Mouse (Mus musculus): ENCODE data around the gene Ociad1. TPM values are rescaled to one million over a fixed set of nuclear protein-coding genes. Genes with fewer than 3 reads are reported as not detected.

Ociad1 gene
- 100 to 1,000 TPM; 128 to 159 TPM for polyA plus RNA-seq (2017; shearing (Covaris generic))

DNA sequence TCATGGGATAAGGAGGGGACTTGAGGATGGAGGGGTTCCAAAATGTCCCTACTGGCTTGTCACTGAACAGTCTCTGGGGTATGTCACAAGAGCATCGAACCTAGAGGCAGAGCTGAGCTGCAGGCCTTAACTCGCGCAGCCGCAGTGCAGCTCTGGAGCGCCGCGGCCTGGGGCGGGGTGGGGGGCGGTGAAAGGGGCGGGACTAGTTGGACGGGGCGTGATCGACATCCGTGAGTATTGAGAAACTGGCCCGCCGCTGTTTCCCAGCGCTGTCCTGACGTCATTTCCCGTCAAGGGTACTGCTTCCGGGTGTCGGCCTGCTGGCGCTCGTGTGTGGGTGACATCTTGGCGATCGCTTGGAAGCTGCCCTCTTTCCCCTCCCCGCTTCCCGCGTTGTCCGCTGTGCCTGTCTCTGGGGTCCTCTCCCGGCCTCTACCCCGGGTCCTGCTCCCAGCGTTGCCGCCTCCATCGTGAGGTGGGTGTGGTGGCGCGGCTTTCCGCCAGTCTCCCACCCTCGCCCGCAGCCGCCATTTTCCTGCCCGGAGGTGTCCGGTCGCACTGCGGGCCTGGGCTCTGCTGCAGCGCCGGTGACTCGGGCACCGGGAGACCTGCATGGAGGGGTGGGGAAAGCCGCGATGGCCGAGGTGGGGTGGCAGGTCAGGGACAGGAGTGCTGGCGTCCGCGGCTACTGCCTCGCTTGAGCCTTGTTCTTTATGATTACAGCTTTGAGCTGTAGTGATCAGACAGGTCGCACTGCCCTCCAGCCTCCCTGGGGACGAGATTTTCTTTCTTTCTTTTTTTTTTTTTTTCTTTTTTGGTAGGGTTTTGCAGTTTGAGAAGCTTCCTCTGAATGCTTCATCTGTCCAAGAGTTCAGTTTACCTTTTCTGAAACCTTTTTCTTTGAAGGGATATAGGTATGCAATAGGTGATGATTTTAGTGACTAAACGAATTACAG, at the start of gene Ociad1:
Gene Ociad1 (plus strand): TSS at position 283 of the 956 bp plus-strand sequence.
- peak; percentile 99 for ATAC-seq

DNA sequence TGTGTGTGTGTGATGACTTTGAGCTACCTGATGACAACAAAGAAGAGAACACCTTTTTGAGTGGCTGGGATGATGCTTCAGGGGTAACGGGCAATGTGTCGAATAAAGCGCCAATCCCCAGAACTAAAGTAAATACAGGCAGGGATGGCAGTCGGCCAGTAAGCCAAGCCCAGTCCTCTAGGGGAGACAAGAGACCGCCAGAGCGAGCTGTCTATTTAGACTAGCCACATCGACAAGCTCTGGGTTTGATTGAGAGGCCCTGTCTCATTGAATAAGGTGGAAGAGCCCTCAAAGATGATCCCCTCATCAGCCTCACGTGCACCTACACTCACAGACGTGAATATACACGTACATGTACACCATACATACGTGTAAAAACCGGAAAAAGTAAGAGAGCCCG, 48.2 kb upstream of the Ociad1 start:
- ATAC-seq: no peak

DNA sequence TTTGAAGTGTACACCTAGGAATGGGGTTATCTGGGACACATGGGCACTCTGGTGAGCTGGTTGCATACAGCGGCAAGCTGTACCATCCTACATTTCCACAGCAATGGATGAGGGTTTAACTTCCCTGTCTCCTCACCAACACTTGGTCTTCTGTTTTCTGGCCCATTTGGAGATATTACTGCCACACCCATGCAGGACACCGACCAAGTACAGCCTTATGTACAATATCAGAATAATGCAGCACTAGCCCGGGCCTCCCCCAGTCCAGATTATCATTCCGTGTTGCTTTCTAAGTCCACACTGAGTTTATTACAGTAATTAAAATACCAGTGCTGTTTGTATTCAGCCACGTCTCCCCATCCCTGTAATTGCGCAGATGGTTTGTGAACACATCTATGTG, 46.2 kb upstream of the Ociad1 start:
- ATAC-seq: no peak

DNA sequence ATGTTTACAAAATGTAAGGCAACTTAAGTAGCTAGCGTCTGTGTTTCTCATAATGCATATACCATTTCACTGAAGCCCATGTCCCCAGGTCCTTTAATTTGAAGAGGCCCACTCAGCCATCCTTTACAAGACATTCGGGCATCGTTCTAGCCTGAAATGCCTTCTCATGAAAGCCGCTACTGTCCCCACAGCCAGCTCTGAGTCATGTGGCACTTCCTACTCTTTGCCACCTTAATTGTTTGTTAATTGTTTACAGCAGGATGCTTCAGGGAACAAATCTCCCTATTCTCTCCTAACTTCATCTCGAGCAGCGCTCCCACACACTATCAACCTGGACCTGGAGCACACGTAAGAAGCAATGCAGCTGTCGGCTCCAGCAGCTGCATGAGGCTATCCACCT, 44.4 kb upstream of the Ociad1 start:
- no peak for ATAC-seq

DNA sequence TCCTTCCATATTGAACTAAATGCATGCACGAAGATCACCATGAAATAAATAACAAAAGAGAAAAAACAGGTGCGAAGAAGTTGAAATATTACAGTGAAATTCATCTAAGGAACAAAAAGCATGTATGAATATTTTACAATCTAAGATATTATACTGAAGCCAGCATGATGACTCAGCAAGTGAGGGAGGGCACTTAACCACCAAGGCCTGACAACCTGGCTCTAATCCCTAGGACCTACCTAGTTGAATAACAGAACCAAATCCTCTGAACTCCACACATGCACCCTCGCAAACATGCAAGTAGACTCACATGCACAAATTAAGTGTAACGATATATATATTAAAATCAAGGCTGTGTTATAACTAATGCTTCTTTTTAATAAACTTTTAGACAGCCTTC, 43.2 kb upstream of the Ociad1 start:
- no peak for ATAC-seq

DNA sequence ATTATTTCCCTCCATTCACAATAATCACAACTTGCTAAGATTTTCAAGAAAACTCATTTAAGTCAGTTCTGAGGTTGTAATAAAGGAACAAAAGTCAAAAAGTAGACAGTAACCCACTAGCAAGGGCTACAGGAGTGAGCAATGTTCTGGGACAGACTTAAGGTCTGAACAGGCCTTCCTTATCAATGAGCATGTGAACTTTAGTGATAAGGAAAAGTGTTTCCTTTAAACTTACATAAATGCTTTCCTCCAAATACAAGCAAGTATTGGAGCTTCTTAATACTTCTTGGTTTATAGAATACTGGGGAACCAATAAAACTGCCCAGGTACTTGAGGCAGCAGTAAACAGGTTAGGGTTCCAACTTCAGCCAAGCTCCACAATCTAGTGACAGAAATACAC, 39.8 kb upstream of the Ociad1 start:
- no peak for ATAC-seq

DNA sequence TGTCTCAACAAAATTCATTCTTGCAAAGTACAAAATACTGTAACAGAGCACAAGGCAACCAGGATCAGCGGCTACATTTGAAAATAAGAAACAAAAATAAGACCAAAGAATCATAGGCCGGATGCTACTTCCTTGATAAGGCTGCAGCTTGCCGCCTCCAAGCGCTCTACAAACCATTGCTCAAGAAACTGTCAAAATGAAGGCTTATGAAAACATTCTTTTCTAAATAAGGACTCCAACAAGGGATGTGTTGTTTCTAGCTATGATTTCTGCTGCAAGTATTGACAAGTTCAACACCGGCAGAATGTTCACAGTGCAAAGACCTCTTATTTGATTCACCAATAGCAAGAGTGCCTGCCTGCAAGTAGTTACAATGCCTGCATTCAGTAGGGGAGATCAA, 37.9 kb upstream of the Ociad1 start:
- no peak for ATAC-seq

DNA sequence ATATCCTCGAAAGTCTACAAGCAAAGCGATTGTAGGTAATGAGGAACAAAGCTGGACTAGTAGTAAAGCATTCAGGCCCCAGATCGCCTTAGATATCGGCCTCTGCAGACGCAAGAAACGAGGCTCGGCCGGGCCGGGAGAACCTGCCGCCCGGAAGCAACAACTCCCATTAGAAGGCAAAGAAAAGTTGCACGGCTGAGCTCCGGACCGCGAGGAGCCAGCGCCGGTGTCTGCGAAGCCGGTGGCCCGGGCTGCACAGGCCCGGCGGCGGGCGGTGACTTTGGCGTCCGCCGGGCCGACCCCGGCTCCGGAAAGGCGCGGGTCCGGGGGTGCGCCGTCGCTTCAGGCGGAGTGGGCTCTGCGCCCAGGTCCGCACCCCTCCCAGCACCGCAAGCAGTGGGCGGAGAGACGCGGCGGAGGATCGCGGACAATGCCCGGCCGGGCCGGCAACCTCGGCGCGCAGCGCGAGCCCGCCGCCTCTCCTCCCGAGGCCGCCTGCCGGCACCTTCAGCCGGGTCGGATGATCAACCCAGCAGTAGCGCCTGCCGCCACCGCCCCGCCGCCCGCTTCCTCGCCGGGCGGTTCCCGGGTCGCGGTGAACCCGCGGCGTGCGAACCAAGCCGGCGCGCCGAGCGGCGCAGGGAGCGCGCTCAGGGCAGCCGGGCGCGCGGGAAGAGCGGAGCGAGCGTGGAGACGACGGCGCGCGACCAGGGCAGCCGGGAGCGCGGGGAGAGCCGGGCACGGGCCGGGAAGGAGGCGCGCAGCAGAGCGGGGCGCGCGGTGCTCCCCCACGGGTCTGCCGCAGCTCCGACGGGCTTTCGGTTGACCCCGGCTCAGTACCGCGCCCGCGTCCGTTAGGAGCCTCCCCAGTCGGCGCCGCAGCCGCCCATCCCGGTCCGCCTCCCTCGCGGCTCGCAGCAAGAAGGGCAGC, 37.0 kb upstream of the Ociad1 start:
- no peak for ATAC-seq

DNA sequence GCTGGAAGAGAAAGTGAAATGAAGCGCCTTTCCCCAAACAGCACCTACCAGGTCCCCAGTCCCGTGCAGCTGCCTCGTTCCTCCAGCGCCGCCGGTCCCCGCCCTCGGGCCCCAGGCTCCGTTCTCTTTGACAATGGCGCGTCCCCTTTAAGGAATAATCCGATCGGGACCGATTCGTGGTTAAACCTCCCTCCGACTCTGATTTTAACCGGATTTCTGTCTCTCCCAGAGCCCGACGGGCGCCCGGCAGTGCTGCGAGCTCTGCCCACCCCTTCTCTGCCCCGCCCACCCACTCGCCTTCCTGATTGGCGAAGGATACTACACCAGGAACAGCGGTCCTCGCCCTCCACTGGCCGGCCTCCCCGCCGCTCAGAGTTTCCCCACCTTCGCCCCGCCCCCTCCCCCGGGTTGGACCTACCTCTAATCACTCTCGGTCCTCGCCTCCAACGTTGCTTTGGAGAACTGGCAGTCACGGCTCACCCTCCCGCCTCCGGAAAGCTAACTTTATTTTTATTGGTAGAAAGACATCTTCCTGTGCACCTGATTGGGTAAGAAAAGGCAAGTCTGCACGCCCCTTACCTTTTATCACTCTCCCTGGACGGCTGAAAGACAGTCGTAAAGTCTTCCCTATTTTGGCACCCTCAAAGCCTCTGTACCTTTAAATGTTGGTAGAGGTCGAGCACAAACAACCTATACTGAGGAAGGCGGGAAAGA, 36.1 kb upstream of the Ociad1 start, which contains the start of gene Fryl:
Gene Fryl (minus strand): TSS at position 268 of the 714 bp plus-strand sequence.
- peak; percentile 93 for ATAC-seq

DNA sequence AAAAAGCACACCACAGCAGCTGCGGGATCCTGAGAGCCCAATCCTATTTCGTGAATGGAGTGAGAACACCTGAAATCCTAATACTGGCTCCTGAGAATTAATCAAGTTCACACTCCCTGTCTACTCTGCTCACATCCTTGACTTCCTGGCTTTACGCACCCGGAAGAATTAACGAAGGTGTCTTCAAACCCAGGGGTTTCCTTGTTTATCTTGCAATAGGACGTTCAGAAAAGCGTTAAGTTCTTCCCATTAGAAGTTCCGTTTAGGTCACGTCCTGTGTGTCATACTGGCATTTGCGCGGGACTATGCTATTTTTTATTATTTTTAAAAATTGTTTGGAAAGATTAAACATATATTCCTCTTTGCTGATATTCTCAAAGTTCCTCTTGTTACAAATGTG, 35.5 kb upstream of the Ociad1 start:
- peak; percentile 14 for ATAC-seq

DNA sequence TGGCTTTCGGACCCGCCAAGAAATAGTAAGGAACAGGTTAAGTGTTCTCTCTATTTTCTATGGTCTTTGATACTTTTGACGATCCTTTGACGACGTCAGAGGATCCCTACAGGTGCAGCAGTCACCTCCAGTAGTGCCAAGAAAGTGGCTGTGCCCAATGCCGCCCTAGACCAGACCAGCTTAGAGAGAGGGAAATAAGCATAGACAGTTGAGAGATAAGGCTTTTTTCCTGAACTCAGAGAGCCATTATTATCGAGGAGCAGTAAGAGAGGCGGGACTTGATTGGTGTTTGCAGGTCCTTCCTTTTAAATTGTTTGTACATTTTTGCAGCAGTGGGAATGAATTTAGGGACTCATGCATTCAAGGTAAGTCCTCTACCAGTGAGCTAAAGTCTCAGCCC, 34.9 kb upstream of the Ociad1 start:
- no peak for ATAC-seq

DNA sequence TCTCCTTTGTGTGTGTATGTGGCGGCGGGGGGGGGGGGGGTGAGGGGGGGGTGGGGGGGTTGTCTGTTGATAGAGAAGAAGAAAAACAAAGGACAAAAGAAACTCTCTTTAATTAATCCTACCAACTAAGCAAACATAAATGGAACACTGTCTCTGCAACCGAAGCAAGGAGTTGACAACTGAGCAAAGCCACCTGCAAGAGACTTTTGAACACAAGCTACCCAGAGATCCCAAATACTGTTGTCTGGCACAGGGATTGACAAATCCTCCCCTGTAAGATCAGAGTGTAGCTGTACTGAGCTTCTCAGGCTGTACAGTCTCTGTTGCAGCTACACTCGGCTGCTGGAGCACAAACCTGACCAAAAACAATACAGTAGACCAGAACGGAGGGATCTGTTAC, 28.5 kb upstream of the Ociad1 start:
- ATAC-seq: no peak

DNA sequence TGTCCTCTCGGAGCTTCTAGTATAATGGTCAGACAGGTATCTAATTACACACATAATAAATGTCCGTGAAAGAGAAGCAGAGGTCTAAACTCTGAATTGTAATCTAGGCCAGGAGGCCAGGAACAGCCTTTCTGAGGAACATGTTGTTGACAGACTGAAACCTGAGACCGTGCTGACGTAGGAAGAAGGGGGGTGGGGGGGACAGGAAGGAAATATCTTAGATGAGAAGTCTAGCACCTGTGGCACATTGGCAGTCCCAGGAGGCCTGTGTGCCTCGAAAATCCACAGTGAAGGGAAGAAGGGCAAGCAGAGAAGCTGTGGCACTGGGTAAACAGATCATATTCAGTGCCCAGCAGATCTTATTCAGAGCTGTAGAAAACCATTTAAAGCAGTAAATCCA, 27.1 kb upstream of the Ociad1 start:
- ATAC-seq: peak; percentile 98

DNA sequence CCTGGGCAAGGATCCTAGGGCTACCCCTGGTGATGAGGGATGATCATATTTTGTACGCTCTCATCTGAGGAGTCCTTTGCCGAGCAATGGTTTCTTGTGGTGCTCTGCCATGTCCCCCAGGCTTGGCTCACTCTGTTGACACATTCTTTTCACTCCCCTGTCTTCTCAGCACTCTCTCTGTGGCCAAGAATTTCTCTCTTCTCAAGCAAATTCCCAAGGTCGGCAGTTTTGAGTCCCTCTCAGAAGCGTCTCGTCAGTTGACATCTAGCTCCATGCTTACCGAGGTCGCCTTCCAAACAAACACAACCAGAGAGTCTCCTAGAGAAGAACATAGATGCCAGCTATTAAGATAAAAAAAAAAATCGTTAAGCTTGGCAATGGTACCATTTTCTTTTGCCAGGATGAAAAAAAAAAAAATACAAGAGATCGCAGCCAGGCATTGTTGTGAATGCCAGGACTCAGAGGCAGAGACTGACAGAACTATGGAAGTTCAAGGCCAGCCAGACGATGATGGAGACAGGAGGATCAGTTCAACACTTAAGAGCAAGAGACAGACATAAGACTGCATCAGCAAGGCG, 23.9 kb upstream of the Ociad1 start:
- ATAC-seq: no peak

DNA sequence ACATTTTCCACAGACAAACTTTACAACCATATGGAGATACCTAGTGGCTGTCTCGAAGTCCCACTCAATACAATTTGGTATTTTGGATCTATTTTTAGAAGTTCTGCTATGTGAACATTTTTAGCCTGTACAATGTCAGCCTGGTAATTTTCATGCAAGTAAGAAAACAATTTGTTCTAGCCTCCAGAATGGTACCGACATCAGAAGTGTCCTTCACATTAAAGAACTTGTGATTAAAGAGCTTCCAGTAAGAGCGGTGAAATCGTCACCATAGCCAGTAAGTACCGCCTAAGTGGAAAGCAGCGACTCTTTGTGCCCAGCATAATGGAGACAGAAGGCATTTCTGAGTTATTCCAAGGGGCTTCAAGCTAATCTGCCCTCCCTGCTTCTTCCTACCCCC, 22.0 kb upstream of the Ociad1 start:
- ATAC-seq: no peak

DNA sequence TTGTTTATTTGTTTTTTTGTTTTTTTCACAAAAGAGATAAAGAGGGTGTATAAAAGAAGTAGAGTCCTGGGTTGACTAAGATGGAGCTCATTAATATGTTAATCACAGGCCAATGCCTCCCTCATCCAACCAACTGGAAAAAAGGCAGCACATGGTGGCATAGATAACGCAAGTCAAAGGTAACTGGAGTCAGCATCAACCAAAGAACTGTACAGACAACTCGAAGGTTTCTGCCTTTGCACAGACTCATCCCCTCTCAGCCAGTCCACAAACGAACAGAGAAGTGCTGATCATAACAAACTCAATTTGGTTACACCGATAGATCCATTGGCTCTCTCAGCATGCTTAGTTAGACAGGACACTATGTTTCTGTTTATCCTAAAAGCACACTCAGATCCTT, 19.4 kb upstream of the Ociad1 start:
- no peak for ATAC-seq

DNA sequence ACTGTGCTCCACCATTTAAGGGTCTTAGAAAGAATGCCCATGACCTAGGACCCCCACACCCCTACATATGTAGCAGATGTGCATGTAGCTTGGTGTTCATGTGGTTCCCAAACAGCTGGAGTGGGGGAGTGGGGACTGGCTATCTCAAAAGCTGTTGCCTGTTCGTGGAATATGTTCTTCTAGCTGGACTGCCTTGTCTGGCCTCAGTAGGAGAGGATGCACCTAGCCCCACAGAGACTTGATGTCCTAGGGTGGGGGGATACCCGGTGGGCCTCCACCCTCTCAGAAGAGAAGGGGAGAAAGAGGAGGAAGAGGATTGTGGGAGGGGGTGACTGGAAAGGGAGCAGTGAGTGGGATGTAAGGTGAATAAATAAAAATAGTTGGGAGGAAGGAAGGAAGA, 17.6 kb upstream of the Ociad1 start:
- no peak for ATAC-seq

DNA sequence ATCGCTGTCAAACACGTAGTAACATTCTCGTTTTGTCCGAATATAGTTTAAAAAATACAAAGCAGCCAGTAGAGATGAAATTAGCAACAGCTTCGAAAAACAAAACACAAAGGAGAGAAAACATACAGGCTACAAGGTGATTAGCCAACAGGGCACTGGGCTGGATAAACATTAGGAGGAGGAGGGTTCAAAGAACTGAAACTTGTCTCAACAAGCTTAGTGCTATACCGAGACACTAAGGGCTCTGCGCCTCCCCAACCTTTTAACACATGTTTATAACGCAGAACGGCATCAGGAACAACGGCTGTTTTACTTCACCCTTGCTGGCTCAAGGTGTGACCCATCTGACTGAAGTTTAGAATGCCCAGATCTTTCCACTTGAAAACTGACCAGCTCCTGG, 13.4 kb upstream of the Ociad1 start:
- ATAC-seq: no peak

DNA sequence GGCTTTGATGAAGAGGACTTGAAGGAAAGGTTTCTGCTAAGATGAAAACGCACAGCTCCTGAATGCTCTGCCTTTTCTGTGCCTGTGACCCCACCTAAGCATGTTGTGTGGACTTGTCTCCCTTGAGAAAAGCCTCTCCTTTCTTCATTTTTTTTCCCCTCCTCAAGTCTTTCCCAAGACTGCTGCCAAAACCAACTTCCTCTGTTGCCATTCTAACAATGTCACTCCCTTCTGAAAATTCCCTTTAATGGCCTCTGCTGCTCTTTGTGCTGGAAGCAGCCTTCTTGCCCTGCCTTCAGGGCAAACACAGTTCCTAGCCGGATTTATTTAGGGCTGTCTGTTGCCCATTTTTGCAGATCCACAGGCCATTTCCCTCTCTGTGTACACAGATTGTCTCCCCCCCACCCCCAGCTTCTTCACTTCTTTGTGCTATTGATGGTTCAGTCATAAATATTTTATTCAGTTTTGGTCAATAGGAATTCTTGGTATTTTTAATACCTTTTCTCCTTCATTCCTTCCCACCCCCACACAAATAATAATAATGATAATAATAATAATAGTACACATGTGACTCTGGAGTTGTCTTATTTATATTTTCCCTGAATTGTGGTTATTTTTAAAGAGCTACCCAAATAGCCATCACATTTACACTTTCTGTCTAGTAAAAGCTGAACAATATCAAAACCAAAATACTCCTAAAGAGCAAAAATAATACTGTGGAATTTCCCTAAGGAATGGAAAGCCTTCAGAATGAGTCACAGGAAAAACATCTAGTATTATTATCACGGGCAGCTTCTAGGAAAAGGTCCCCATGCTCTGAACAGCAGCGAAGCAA, 12.6 kb upstream of the Ociad1 start:
- no peak for ATAC-seq

DNA sequence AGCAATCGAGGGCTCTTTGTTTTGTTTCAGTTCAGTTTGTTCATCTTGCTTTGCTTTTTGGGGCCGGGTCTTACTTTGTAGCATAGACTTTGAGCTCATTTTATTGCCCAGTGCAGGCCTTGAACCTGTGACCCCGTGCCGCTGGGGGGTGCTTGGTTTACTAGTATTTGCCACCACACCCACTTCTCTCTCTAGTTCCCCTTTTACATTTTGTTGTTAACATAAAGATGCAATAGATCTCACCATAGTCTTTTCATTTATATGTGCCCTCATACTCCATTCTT, 12.1 kb upstream of the Ociad1 start:
- ATAC-seq: no peak

DNA sequence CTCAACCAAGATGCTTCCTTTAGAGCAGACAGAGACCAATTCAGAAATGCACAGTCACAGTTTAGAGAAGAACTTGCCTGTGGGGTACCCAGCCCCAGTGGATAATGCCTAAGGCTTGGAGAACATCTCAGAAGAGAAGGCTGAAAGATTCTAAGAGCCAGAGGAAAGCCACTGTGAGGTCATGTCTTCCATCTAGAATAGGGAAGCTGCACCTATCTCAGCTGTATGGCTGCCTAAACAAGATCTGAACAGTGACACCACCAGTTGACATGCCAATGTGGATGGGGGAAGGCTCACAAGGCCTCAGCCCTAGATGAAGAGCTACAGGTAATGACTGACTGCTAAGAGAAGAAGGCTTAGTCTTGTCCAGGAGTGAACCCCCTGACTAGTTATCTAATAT, 8.5 kb upstream of the Ociad1 start:
- ATAC-seq: no peak

Data from activated CD4-positive, CD25-positive, alpha-beta regulatory T cell, adult 4 months (primary cell).